Mouse (Mus musculus): Measurements from ENCODE around the gene Scrg1.

DNA sequence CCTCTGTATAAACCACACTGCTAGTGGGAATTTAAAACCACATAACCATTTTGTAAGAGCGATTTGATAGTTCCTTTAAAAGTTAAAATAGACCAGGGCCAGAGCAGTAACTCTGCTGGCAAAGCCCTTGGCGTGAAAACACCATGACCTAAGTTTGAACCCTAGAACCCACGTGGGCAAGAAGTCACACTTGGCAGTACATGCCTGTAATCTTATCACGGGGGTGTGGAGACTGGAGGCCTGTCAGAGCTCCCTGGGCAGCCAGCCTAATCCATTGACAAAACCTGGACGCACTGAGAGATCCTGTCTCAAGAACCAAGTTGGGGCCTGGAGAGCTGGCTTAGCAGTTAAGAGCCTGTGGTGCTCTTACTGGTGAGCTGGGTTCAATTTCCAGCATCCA is 12.9 kb downstream of the Scrg1 start:
- TF ChIP-seq CTCF (IDR thresholded peaks at IDR 0.05; ENCODE audit: borderline replicate concordance, insufficient read depth, low read depth, low read length) (no peak), POLR2A (IDR thresholded peaks at IDR 0.05; ENCODE audit: borderline replicate concordance, insufficient read depth, low read length) (no peak)
